Mouse (Mus musculus): Measurements from ENCODE around the gene Ctdspl. TPM values are rescaled to one million over a fixed set of nuclear protein-coding genes. Genes with fewer than 3 reads are reported as not detected.

Gene Ctdspl
- polyA plus RNA-seq, 1 experiment, result 4.9 TPM

DNA sequence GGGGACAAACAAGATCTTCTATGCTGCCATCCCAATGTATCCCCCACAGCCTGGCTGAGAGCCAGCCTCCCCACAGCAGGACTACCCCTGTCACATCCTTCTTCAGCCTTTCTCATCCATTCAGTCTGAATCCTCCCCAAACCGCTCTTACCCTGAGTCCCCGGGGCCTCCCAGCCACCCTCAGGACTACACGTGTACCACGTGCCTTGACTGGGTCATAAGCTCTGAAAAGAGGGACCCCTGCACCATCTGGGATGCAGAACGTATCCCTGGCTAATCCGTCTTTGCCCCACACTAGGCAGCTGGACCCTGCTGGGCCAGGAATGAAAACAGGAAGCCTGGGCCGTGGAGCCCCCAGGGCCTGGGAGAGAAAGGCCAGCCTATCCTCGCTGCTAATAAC lies 155.8 kb downstream of the Ctdspl start:
- no peaks in the 10 kb centered on the region for H3K79me2 ChIP-seq (ENCODE audit: control insufficient read depth, insufficient read depth)
- no peak overlapping the region for H3K4me2 ChIP-seq (ENCODE audit: low read depth)
- H3K36me3 ChIP-seq (ENCODE audit: control insufficient read depth, insufficient read depth), result no peaks in the 10 kb centered on the region
- no peak for TF ChIP-seq POLR2AphosphoS2 (IDR thresholded peaks at IDR 0.05; ENCODE audit: insufficient read length, low read depth)
- TF ChIP-seq SRF (IDR thresholded peaks at IDR 0.05; ENCODE audit: control insufficient read depth, insufficient read length, low read depth), result no peak
- no peak for TF ChIP-seq CEBPB (IDR thresholded peaks at IDR 0.05; ENCODE audit: insufficient read depth, poor library complexity, severe bottlenecking)
- TF ChIP-seq REST (IDR thresholded peaks at IDR 0.05; ENCODE audit: insufficient read depth, insufficient read length), result no peak
- TF ChIP-seq E2F4 (IDR thresholded peaks at IDR 0.05; ENCODE audit: insufficient read depth), result no peak
- TF ChIP-seq MAX (IDR thresholded peaks at IDR 0.05; ENCODE audit: low read depth), result no peak
- no peak for TF ChIP-seq POLR2A (IDR thresholded peaks at IDR 0.05; ENCODE audit: insufficient read length, low read depth)
- no peak for TF ChIP-seq USF1 (IDR thresholded peaks at IDR 0.05; ENCODE audit: low read depth)
- no peak for TF ChIP-seq MYOD1 (IDR thresholded peaks at IDR 0.05; ENCODE audit: control insufficient read depth in 1 of 3, insufficient read length in 2 of 3, low read depth in 2 of 3)
- no peak for TF ChIP-seq TCF12 (IDR thresholded peaks at IDR 0.05; ENCODE audit: insufficient read depth, poor library complexity, severe bottlenecking)
- no peak for TF ChIP-seq TCF3 (IDR thresholded peaks at IDR 0.05; ENCODE audit: insufficient read length, low read depth)
- TF ChIP-seq MYOG (IDR thresholded peaks at IDR 0.05; ENCODE audit: control insufficient read depth in 1 of 3, insufficient read depth in 1 of 3, insufficient read length in 2 of 3, low read depth in 2 of 3), result no peak
- H3K4me3 ChIP-seq, result no peak overlapping the region
- no peak overlapping the region for H3ac ChIP-seq (ENCODE audit: control insufficient read depth, insufficient read length)
- H3K27me3 ChIP-seq (ENCODE audit: control insufficient read depth, insufficient read depth, insufficient read length), result no peaks in the 10 kb centered on the region

DNA sequence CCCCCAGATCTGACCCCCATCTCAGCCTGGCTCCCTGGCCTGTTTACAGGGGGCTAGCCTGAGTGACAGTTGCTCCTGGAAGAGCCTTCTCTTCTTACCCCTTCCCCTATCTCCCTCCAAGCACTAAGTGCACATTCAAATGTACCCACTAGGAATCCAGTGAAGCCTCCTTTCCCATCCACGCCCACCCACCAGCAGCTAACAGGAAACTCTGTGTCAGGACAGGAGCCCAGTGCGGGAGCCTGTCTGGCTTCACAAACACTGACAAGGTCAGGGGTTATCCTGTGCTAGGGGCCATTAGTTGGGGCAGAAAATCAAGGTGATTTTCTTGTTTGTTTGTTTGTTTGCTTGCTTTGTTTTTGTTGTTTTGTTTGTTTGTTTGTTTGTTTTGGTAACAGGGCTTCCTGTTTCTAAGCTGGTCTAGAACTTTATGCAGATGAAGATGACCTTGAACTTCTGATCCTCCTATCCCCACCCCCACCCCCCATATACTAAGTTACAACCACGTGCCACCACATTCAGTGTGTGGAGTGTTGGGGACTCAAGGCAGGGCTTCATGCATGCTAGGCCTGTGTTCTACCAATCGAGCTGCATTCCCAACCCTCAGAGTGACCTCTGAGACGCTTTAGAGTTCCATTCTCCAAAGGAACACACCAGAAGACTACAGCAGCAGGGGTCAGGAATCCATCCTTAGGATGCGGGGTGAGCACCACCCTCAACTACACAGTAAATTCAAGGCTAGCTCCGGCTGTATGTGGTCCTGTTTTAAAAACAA lies 156.6 kb downstream of the Ctdspl start:
- TF ChIP-seq REST (IDR thresholded peaks at IDR 0.05; ENCODE audit: insufficient read depth, insufficient read length) (no peak), USF1 (IDR thresholded peaks at IDR 0.05; ENCODE audit: low read depth) (no peak), POLR2AphosphoS2 (IDR thresholded peaks at IDR 0.05; ENCODE audit: insufficient read length, low read depth) (no peak), TCF3 (IDR thresholded peaks at IDR 0.05; ENCODE audit: insufficient read length, low read depth) (no peak), MYOD1 (IDR thresholded peaks at IDR 0.05; ENCODE audit: control insufficient read depth in 1 of 3, insufficient read length in 2 of 3, low read depth in 2 of 3) (no peak), TCF12 (IDR thresholded peaks at IDR 0.05; ENCODE audit: insufficient read depth, poor library complexity, severe bottlenecking) (no peak), POLR2A (IDR thresholded peaks at IDR 0.05; ENCODE audit: insufficient read length, low read depth) (no peak), E2F4 (IDR thresholded peaks at IDR 0.05; ENCODE audit: insufficient read depth) (no peak), CEBPB (IDR thresholded peaks at IDR 0.05; ENCODE audit: insufficient read depth, poor library complexity, severe bottlenecking) (no peak), MAX (IDR thresholded peaks at IDR 0.05; ENCODE audit: low read depth) (no peak), SRF (IDR thresholded peaks at IDR 0.05; ENCODE audit: control insufficient read depth, insufficient read length, low read depth) (no peak), MYOG (IDR thresholded peaks at IDR 0.05; ENCODE audit: control insufficient read depth in 1 of 3, insufficient read depth in 1 of 3, insufficient read length in 2 of 3, low read depth in 2 of 3) (no peak)

DNA sequence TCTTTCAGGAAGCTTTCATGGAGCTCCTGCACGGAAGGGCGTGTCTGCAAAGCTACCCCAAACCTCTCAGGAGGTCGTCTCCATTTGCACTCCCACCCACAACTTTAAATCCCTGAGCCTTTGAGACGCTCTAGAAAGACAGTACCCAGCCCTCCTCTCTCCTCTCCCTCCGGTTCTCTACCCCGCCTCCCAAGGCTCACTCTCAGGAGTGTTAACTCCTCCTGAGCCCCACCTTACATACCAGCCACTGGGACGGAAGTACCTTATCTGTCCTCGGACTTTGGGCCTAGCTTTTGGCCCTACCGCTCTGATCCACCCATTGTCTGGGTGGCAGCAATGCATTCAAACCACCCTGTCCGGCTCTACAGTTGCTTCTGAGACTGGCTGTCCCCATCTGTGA lies 157.7 kb downstream of the Ctdspl start:
- no peak for TF ChIP-seq MYOD1 (IDR thresholded peaks at IDR 0.05; ENCODE audit: control insufficient read depth in 1 of 3, insufficient read length in 2 of 3, low read depth in 2 of 3)
- no peak for TF ChIP-seq TCF12 (IDR thresholded peaks at IDR 0.05; ENCODE audit: insufficient read depth, poor library complexity, severe bottlenecking)
- no peak for TF ChIP-seq E2F4 (IDR thresholded peaks at IDR 0.05; ENCODE audit: insufficient read depth)
- no peak for TF ChIP-seq POLR2AphosphoS2 (IDR thresholded peaks at IDR 0.05; ENCODE audit: insufficient read length, low read depth)
- TF ChIP-seq CEBPB (IDR thresholded peaks at IDR 0.05; ENCODE audit: insufficient read depth, poor library complexity, severe bottlenecking), result no peak
- TF ChIP-seq REST (IDR thresholded peaks at IDR 0.05; ENCODE audit: insufficient read depth, insufficient read length), result no peak
- TF ChIP-seq TCF3 (IDR thresholded peaks at IDR 0.05; ENCODE audit: insufficient read length, low read depth), result no peak
- TF ChIP-seq SRF (IDR thresholded peaks at IDR 0.05; ENCODE audit: control insufficient read depth, insufficient read length, low read depth), result no peak
- TF ChIP-seq MYOG (IDR thresholded peaks at IDR 0.05; ENCODE audit: control insufficient read depth in 1 of 3, insufficient read depth in 1 of 3, insufficient read length in 2 of 3, low read depth in 2 of 3), result no peak
- TF ChIP-seq POLR2A (IDR thresholded peaks at IDR 0.05; ENCODE audit: insufficient read length, low read depth), result no peak
- TF ChIP-seq USF1 (IDR thresholded peaks at IDR 0.05; ENCODE audit: low read depth), result no peak
- no peak for TF ChIP-seq MAX (IDR thresholded peaks at IDR 0.05; ENCODE audit: low read depth)

More for the DNA sequence above, 156.6 kb downstream of the Ctdspl start:
- Histone ChIP-seq H3K27me3 (ENCODE audit: control insufficient read depth, insufficient read depth, insufficient read length) (no peaks in the 10 kb centered on the region), H3ac (ENCODE audit: control insufficient read depth, insufficient read length) (no peak overlapping the region), H3K36me3 (ENCODE audit: control insufficient read depth, insufficient read depth) (no peaks in the 10 kb centered on the region), H3K79me2 (ENCODE audit: control insufficient read depth, insufficient read depth) (no peaks in the 10 kb centered on the region), H3K4me2 (ENCODE audit: low read depth) (no peak overlapping the region), H3K4me3 (no peak overlapping the region)

DNA sequence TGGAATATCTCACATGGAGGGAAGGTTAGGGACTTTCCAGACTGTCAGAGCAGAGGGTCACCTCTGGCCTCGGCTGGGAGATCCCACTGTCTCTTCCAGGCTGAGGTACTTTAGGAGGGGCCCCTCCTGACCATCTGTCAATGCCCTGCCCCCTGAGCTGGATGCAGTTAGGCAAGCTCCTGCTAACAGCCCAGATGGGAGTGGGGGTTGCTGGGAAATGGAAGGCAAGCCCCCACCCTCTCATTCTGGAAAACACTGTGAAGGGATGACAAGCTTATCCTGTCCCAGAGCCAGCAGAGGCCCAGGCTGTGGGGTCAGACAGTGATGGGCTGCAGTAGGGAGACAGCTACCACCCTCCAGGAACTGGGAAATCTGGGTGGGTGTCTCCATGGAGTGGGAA lies 160.2 kb downstream of the Ctdspl start:
- Histone ChIP-seq H3K4me3 (no peak overlapping the region), H3K4me2 (ENCODE audit: low read depth) (no peak overlapping the region), H3K27me3 (ENCODE audit: control insufficient read depth, insufficient read depth, insufficient read length) (no peaks in the 10 kb centered on the region), H3K79me2 (ENCODE audit: control insufficient read depth, insufficient read depth) (no peaks in the 10 kb centered on the region), H3K36me3 (ENCODE audit: control insufficient read depth, insufficient read depth) (no peaks in the 10 kb centered on the region), H3ac (ENCODE audit: control insufficient read depth, insufficient read length) (no peak overlapping the region)
- TF ChIP-seq POLR2A (IDR thresholded peaks at IDR 0.05; ENCODE audit: insufficient read length, low read depth), result no peak
- no peak for TF ChIP-seq USF1 (IDR thresholded peaks at IDR 0.05; ENCODE audit: low read depth)

More for the DNA sequence above, 157.7 kb downstream of the Ctdspl start:
- Histone ChIP-seq H3K4me2 (ENCODE audit: low read depth) (no peak overlapping the region), H3K4me3 (no peak overlapping the region), H3ac (ENCODE audit: control insufficient read depth, insufficient read length) (no peak overlapping the region), H3K27me3 (ENCODE audit: control insufficient read depth, insufficient read depth, insufficient read length) (no peaks in the 10 kb centered on the region), H3K79me2 (ENCODE audit: control insufficient read depth, insufficient read depth) (no peaks in the 10 kb centered on the region), H3K36me3 (ENCODE audit: control insufficient read depth, insufficient read depth) (no peaks in the 10 kb centered on the region)

Data from myocyte (in vitro differentiated cells).